Mouse (Mus musculus): ENCODE results near the gene Dppa5a. TPM values are rescaled to one million over a fixed set of nuclear protein-coding genes. Genes with fewer than 3 reads are reported as not detected.

Dppa5a gene
- polyA plus RNA-seq, 1 experiment = not detected

DNA sequence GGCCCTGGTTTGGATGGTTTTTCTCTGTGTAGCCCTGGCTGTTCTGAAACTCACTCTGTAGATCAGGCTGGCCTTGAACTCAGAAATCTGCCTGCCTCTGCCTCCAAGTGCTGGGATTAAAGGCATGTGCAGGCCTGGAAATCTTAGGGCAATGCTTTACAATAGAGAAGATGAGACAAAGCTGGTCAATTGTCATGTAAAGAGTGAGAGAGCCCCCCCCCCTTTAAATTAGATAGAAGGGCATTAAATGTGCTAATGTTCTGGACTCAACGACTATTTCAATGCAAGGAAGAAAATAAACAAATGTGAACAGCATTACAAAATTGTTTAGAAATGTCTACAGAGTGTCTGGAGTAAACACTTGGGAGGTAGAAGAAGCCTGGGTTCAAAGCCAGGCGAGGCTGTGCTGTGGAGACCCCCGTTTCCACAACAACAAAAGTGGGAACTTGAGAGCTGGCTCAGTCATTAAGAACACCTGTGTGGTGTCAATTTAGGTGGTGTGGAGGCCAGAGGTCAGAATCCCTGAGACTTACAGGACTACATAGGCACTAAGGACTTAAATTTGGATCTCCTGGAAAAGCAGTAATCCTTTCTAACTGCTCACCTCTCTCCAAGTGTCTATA is 805 bp upstream of the Dppa5a start:
- no peak overlapping the region for H3K4me3 ChIP-seq (replicated peaks)
- peaks cover 9% of the 10 kb centered on the region for H3K4me1 ChIP-seq
- TF ChIP-seq FLI1 (IDR thresholded peaks at IDR 0.05; ENCODE audit: low read length) (no peak), GATA1 (IDR thresholded peaks at IDR 0.05; ENCODE audit: borderline replicate concordance, low read length) (no peak)
- peaks cover 12% of the 10 kb centered on the region for H3K27me3 ChIP-seq (replicated peaks)
- H3K36me3 ChIP-seq (replicated peaks; ENCODE audit: low read length) = no peaks in the 10 kb centered on the region
- H3K9me3 ChIP-seq = no peaks in the 10 kb centered on the region

DNA sequence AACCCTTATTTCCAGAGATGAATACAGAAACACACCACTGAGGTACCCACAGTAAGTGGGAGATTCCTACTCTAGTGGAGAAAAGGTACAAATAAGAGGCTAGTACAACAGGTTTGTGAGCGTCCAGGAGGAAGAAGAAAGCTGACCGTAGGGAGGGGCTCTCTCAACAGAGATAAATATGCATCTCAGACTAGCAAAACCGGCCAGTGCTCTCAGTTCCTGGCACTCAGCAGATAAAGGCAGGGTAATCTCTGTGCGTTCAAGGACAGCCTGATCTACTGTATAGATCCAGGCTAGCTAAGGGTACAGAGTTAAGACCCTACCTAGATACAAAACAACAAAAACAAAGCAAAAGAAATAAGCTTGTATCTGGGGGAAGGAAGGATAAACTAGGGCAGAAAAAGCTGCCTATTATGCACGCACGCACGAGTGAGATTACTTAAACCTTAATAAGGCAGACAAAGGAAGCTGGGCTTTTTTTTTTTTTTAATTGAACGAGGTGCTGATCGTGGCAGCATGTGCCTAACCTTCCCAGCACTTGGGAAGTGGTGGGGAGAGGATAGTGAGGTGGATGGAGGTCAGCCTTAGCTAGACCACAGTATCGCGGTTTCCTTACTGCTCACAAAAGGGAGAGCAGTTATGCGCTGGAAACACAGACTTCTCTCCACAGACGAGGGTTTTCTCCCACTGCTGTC is 2.0 kb downstream of the Dppa5a start:
- Histone ChIP-seq H3K4me1 (peaks cover 23% of the 10 kb centered on the region), H3K27me3 (replicated peaks) (peaks cover 4% of the 10 kb centered on the region), H3K4me3 (replicated peaks) (no peak overlapping the region), H3K9me3 (no peaks in the 10 kb centered on the region), H3K36me3 (replicated peaks; ENCODE audit: low read length) (no peaks in the 10 kb centered on the region)
- no peak for TF ChIP-seq FLI1 (IDR thresholded peaks at IDR 0.05; ENCODE audit: low read length)
- TF ChIP-seq GATA1 (IDR thresholded peaks at IDR 0.05; ENCODE audit: borderline replicate concordance, low read length) = no peak

DNA sequence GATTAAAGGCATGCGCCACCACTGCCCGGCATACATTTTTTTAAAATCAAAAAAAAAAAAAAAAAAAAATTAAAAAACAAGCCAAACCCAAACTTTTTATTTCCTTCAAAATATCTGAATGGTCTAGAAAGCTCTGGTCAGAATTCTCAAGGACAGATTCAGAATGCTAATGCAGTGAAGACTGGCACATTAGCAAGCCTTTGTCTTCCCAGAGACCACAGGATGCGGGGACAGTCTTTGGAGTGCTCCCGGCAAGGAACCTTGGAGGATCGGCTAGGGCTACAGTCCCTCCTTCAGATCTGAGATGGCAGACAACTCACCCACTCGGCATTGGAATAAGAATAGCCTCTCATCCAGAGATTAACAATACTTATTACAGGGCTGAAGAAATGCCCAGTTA is 3.3 kb downstream of the Dppa5a start:
- no peaks in the 10 kb centered on the region for H3K9me3 ChIP-seq
- no peak overlapping the region for H3K4me3 ChIP-seq (replicated peaks)
- H3K27me3 ChIP-seq (replicated peaks) = peaks cover 3% of the 10 kb centered on the region
- H3K4me1 ChIP-seq = peaks cover 23% of the 10 kb centered on the region
- TF ChIP-seq FLI1 (IDR thresholded peaks at IDR 0.05; ENCODE audit: low read length) (no peak), GATA1 (IDR thresholded peaks at IDR 0.05; ENCODE audit: borderline replicate concordance, low read length) (no peak)
- no peaks in the 10 kb centered on the region for H3K36me3 ChIP-seq (replicated peaks; ENCODE audit: low read length)

DNA sequence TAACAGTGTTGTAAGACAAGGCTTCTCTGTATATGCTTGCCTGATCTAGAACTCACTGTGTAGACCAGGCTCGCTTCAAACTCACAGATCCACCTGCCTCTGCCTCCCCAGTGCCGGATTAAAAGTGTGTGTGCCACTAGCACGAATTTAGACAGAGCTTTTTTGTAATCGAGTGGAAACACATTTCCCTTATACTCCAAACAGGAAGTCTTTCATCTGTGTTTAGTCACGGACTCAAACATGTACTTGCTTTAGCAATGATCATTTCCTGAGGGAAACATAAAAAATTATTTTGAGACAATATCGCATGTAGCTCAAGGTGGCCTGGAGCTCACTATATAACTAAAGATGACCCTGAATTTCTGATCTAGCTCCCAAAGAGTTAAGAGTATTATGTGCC is 4.6 kb downstream of the Dppa5a start:
- no peak for TF ChIP-seq GATA1 (IDR thresholded peaks at IDR 0.05; ENCODE audit: borderline replicate concordance, low read length)
- TF ChIP-seq FLI1 (IDR thresholded peaks at IDR 0.05; ENCODE audit: low read length) = no peak
- Histone ChIP-seq H3K36me3 (replicated peaks; ENCODE audit: low read length) (no peaks in the 10 kb centered on the region), H3K9me3 (no peaks in the 10 kb centered on the region), H3K4me1 (peaks cover 23% of the 10 kb centered on the region), H3K4me3 (replicated peaks) (no peak overlapping the region), H3K27me3 (replicated peaks) (peaks cover 5% of the 10 kb centered on the region)

DNA sequence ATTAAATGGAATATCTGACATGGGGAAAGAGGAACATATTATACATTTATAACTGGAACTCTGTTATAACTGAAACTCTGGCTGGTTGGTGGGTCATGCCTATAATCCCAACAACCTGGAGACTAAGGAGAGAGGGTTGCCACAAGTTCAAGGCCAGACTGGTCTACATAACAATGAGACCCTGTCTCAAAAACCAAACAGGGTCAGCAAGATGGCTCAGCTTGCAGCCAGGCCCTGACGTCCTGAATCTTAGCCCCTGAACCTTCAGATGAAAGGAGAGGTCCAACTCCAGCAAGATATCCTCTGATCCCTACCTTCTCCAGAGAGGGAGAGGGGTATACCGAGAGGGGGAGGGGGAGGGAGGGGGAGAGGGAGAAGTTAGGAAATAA is 7.5 kb downstream of the Dppa5a start:
- H3K4me1 ChIP-seq = peaks cover 20% of the 10 kb centered on the region
- H3K9me3 ChIP-seq = no peaks in the 10 kb centered on the region; the same call in 1 of the 2 replicates
- peaks cover 12% of the 10 kb centered on the region for H3K27me3 ChIP-seq (replicated peaks)
- H3K4me3 ChIP-seq (replicated peaks) = no peak overlapping the region
- H3K36me3 ChIP-seq (replicated peaks; ENCODE audit: low read length) = no peaks in the 10 kb centered on the region
- TF ChIP-seq FLI1 (IDR thresholded peaks at IDR 0.05; ENCODE audit: low read length) (no peak), GATA1 (IDR thresholded peaks at IDR 0.05; ENCODE audit: borderline replicate concordance, low read length) (no peak)

DNA sequence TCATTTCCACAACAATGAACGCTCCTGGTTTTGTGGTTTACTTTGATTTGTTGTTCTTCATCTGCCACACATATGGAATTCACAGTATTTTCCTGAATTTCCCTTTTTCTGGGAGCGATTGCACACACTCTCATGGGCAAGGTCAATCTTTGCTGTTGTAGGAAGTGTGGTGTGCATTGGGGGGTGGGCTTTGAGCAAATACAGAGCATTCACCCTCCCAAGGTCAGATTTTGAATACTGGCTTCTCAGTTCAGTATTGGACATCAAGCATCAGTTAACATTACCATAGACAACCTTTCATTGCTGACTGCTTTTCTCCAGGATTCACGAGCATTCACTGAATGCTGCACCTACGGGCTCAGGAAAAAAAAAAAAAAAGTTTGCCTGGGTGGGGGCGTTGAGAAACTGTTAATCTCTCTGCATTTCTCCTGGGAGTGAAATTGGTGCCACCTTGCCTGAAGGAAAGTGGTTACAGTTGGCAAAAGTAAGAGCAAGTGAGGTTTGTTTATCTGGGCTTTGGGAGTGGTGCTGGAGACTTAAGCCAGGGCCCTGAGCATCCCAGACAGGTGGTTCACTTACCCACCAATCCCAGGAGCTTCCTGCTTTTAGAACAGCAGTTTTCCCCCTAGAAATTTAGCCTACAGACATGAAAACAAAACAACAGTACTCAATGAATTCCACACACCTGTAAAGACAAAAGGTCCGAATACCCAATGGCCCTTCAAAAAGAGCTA is 8.1 kb downstream of the Dppa5a start:
- Histone ChIP-seq H3K36me3 (replicated peaks; ENCODE audit: low read length) (no peaks in the 10 kb centered on the region), H3K4me1 (peaks cover 20% of the 10 kb centered on the region), H3K9me3 (no peaks in the 10 kb centered on the region; the same call in 1 of the 2 replicates), H3K27me3 (replicated peaks) (peaks cover 17% of the 10 kb centered on the region), H3K4me3 (replicated peaks) (no peak overlapping the region)
- TF ChIP-seq GATA1 (IDR thresholded peaks at IDR 0.05; ENCODE audit: borderline replicate concordance, low read length) = no peak
- no peak for TF ChIP-seq FLI1 (IDR thresholded peaks at IDR 0.05; ENCODE audit: low read length)

DNA sequence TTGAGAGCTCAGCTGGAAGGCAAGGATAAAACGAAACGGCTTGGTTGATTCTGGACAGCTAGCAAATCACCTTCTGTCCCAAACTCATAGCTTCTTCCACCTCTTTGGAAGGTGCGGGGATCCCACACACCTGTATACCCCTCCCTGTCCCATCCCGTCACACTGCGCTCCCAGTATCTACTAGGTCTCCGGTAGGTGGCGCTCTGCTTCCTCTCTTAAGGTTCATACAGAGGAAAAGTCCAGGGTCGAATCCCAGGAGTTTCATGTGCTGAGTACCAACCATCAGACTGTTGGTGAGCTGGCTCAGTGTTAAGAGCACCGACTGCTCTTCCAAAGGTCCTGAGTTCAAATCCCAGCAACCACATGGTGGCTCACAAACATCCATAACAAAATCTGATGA is 9.9 kb downstream of the Dppa5a start:
- H3K36me3 ChIP-seq (replicated peaks; ENCODE audit: low read length) = no peaks in the 10 kb centered on the region
- no peak overlapping the region for H3K4me3 ChIP-seq (replicated peaks)
- peaks cover 11% of the 10 kb centered on the region for H3K4me1 ChIP-seq

DNA sequence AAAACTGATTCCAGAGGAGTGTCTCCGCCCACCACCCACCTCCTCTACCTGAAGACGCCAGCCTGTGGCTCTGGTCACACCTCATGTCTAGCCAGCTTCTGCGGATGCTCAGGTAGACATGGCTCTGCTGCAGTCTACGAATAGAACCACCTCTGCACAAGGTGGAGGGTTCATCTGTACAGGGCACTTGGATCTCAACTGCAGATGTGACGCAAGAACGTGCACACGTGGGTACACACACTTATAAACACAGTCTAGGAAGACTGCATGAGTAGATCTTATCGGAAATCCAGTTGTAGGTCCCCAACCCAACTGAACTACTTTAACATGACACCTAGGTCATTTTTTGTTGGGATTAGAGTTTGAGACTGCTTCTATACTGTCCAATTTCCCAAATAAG is 12.4 kb downstream of the Dppa5a start, which contains the start of gene Gsta2:
Gsta2 (minus strand) TSS at position 178 of the 400 bp plus-strand sequence.
- H3K27me3 ChIP-seq (replicated peaks) = peaks cover 28% of the 10 kb centered on the region
- H3K9me3 ChIP-seq = no peaks in the 10 kb centered on the region; the same call in 1 of the 2 replicates
- no peaks in the 10 kb centered on the region for H3K36me3 ChIP-seq (replicated peaks; ENCODE audit: low read length)
- TF ChIP-seq GATA1 (IDR thresholded peaks at IDR 0.05; ENCODE audit: borderline replicate concordance, low read length) (no peak), FLI1 (IDR thresholded peaks at IDR 0.05; ENCODE audit: low read length) (no peak)
- H3K4me3 ChIP-seq (replicated peaks) = no peak within 1 kb of the TSS
- peaks cover 12% of the 10 kb centered on the region for H3K4me1 ChIP-seq

More for the DNA sequence above, 9.9 kb downstream of the Dppa5a start:
- TF ChIP-seq GATA1 (IDR thresholded peaks at IDR 0.05; ENCODE audit: borderline replicate concordance, low read length) (no peak), FLI1 (IDR thresholded peaks at IDR 0.05; ENCODE audit: low read length) (no peak)
- H3K27me3 ChIP-seq (replicated peaks) = peaks cover 21% of the 10 kb centered on the region
- H3K9me3 ChIP-seq = no peaks in the 10 kb centered on the region; the same call in 1 of the 2 replicates

DNA sequence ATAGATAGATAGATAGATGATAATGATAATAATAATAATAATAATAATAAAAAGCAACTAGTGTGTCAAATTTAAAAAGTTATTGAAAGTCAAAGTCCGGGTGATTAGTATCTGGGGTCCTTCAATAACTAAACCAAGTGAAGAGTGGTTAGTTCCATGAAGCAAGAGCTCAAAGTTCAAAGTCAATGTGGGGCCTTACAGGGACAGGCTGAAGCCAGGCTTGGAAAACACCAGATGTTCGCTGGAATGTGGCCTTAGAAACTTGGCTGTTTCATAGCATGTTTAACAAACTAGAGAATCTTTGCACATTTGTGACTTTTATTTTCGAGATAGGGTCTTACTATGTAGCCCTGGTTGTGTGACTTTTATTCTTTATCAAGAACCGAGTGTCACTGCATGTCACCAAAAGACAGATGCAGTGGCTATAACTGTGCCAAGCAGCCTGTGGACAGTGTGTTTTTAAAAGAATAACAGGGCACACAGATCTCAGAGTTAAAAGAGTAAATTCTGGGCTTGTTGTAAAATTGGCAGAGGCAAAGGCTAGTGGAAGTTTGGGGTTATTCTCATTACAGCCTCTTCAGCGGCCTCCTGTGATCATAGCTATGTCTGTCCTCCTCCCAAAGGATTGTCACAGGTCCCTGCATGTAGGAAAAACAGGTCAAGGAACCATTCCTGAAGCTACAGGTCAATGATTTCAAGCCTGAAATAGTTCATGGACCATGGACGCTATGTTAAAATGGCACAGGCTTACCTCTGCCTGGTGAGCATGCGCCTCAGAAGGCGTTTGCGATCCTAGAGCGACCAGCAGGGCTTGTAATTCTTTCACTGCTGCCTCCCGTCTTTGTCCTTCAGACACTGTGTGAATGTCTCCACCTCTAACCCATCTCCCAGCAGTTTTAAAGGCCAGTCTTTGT is 13.1 kb downstream of the Dppa5a start:
- H3K4me3 ChIP-seq (replicated peaks) = no peak overlapping the region
- TF ChIP-seq FLI1 (IDR thresholded peaks at IDR 0.05; ENCODE audit: low read length) (no peak), GATA1 (IDR thresholded peaks at IDR 0.05; ENCODE audit: borderline replicate concordance, low read length) (no peak)
- H3K27me3 ChIP-seq (replicated peaks) = peaks cover 28% of the 10 kb centered on the region
- H3K4me1 ChIP-seq = peaks cover 16% of the 10 kb centered on the region
- H3K9me3 ChIP-seq = no peaks in the 10 kb centered on the region; the same call in 1 of the 2 replicates
- H3K36me3 ChIP-seq (replicated peaks; ENCODE audit: low read length) = no peaks in the 10 kb centered on the region
